Mouse (Mus musculus) midbrain, embryonic 16.5 days (tissue): ENCODE results near the gene Rasgrp2. TPM values are rescaled to one million over a fixed set of nuclear protein-coding genes. Genes with fewer than 3 reads are reported as not detected.

Source experiments
- polyA plus RNA-seq: library from polyadenylated mRNA; unstranded; fragments of >200 nt; fragmentation: Nextera tagmentation; extraction: Ambion mirVana; gene quantifications from 2 replicates; pipeline ENCODE4 v1.2.1, GENCODE M21; 2015

The Rasgrp2 gene
- polyA plus RNA-seq, 1 experiment from 2014 or later, result 139 TPM

Other genes starting within 250 kb of the Rasgrp2 start
- gene Majin, start 215.0 kb upstream of the Rasgrp2 start, polyA plus RNA-seq, result not detected in 2 replicates
- not detected in 2 replicates for gene Gpha2, start 173.0 kb upstream of the Rasgrp2 start, polyA plus RNA-seq
- 149 and 165 TPM in 2 replicates for gene Ppp2r5b, start 163.5 kb upstream of the Rasgrp2 start, polyA plus RNA-seq
- gene Atg2a, start 157.7 kb upstream of the Rasgrp2 start, polyA plus RNA-seq, result 12.9 and 15.5 TPM in 2 replicates
- 99.6 and 103 TPM in 2 replicates for gene Ehd1, start 122.6 kb upstream of the Rasgrp2 start, polyA plus RNA-seq
- 0.34 and 0.35 TPM in 2 replicates for gene Cdc42bpg, start 92.9 kb upstream of the Rasgrp2 start, polyA plus RNA-seq
- gene Men1, start 64.4 kb upstream of the Rasgrp2 start, polyA plus RNA-seq, result 71.4 and 74.8 TPM in 2 replicates
- gene Map4k2, start 58.2 kb upstream of the Rasgrp2 start, polyA plus RNA-seq, result 19.0 and 20.1 TPM in 2 replicates
- gene Sf1, start 35.6 kb upstream of the Rasgrp2 start, polyA plus RNA-seq, result 95.9 and 99.5 TPM in 2 replicates
- 7.3 and 7.5 TPM in 2 replicates for gene Pygm, start 14.9 kb upstream of the Rasgrp2 start, polyA plus RNA-seq
- 30.4 and 37.5 TPM in 2 replicates for gene Nrxn2, start 19.4 kb downstream of the Rasgrp2 start, polyA plus RNA-seq
- 0.11 TPM in 1 of 2 replicates, not detected in the other for gene Slc22a12, start 143.7 kb downstream of the Rasgrp2 start, polyA plus RNA-seq